Mouse (Mus musculus): ENCODE measurements at regions not wholly inside any gene's neighbourhood (a gene's known extent, or its start where the extent isn't known, plus 50 kb on each side); places are given as distances from the start of the nearest gene placed in this dataset.
A peak's percentile ranks its signal among the peaks of the same experiment; 100 is the strongest.
"Not testable (repeated sequence)": the region's sequence is repeated elsewhere in the genome, so short reads cannot be mapped to it uniquely, and the experiment has no call there.

DNA sequence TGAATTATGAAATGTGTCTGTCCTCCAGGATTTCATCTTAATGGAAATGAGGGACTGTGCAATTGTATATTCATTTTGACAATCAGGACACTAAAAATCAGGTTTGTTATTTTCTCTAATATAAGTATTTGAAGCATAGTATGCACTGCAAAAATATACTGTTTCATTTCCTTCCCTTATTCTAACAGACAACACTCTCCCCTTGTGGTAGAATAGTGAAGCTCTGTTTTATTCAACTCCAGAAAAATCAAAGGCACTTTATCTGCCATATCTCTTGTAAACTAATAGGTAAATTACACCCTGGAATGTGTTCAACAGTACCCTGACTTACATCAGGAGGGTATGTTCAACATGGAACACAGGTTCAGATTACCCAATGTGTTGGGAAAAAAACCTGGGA, 137.7 kb upstream of the Zfp960 start:
- no peak for DNase-seq (ENCODE audit: low spot score in 2 of 2)

GRCm38 (mm10) chr17:16951092-16952016, 112.6 kb upstream of the Zfp960 start:
- DNase-seq (ENCODE audit: low spot score in 2 of 2), result peak; percentile 90 to 95

DNA sequence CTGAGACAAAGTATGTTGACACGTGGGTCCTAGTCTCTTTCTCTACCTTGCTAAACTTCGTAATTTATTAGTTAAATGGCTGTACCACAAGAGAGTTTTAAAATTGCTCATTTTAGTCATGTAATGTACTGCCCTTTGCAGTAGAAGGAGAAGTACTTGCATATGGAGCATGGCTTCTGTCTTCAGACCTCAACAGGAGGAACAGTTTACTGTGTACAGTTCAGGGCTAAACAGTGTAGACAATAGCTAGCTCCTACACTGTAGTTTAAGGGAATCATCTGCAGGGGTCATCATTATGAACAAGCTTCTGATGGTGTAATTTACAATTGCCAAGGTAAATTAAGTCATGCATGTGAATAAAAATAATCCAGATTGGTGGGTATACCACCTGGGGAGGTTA, 111.8 kb upstream of the Zfp960 start:
- not testable (repeated sequence) for DNase-seq (ENCODE audit: low spot score in 2 of 2)

DNA sequence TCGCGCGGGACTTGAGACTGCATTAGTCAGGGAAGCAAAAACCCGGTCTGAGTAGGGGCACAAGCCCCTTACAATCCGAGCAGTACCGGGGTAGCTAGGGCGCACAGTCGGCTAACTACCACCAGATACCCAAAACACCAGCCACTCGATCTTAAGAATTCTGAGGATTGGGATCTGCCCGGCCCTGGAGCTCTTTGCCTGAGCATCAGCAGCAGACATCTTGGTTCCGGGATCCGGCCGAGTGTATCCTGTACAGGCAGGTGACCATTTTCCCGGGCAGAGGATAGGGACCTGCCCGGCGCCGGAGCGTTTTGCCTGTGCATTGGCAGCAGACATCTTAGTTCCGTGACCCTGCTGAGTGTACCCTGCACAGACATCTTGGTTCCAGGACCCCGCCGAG, 66.7 kb upstream of the Zfp960 start:
- not testable (repeated sequence) for DNase-seq (ENCODE audit: low spot score in 2 of 2)

GRCm38 (mm10) chr17:17004632-17005265, 59.2 kb upstream of the Zfp960 start:
- peak; percentile 82 to 85 for DNase-seq (ENCODE audit: low spot score in 2 of 2)

DNA sequence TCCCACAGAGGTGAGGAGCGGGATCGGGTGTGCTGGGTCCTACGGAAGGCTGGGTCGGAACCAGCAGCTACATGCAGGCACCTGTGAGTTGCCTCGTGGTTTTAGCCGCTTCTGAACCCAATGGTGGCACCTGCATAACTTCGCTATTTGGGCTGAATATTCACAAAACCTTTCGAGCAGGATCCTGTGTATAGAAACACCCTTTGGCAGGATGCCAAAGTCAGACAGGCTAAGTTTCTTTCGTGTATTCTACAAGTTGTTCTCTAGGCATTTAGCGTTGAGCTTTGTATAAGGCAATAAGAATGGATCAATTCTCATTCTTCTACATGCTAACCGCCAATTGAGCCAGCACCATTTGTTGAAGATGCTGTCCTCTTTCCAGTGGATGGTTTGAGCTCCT, 58.6 kb upstream of the Zfp960 start:
- DNase-seq (ENCODE audit: low spot score in 2 of 2), result peak in 1 of 2 experiments; percentile 6

All from right cerebral cortex, adult 2 months (tissue).